9 mouse cellular contexts compared by ENCODE assay signal in the genomic region with DNA sequence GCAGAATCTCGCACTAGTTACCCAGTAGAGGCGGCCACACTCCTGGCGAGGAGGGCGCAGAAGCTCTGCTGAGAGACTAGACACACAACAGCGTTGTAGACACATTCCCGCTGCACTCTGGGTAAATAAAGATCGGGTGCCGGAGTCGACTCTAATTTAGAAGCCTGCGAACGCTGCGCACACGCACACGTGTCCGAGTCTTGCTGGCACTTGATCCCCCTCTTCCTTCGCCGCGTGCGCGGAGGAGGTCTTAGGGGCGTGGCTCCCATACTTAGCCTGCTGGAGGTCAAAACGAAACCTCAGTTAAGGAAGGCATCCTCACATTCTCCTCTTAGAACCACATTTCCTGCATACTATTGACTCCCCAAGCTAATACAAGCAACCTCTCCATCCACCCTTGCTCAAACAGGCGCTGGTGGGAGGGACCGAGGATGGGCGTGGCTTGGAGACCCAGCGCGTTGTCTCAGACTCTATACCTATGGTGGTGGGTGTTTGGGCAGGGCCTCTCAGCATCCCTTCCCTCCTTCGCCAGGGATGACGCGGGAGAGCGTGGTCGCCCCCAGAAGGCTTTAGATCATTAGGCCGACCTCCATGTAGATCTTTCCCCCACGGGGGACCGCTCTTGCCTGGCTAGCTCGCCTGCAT. TPM values are rescaled to one million over a fixed set of nuclear protein-coding genes. Genes with fewer than 3 reads are reported as not detected.
DNase-seq lines count a peak whose midpoint lies in the region; ATAC-seq lines count a peak whose summit lies in the region.
"Had no signal": no experiment of that assay in that cellular context is flagged by ENCODE, and none has a peak within 500 bp of the region (broad histone marks: within the 10 kb centered on the region; RNA-seq: fewer than 3 reads in every experiment).

No protein-coding gene starts in this region.

- 0 out of 2 replicates have a peak overlapping the region, but pooled peaks have one; percentile 13 for H3K27ac ChIP-seq in heart, embryonic 13.5 days (replicated peaks)
- peak overlapping the region; percentile 99 for H3K27ac ChIP-seq in liver, embryonic 12.5 days
- H3K27ac ChIP-seq in neural tube, embryonic 11.5 days (ENCODE audit: low read depth, low read length), result no peak overlapping the region

- under 1% methylated on average over 36 of the region's 36 CpGs for WGBS in heart, embryonic 13.5 days
- under 1% methylated on average over 36 of the region's 36 CpGs for WGBS in liver, embryonic 12.5 days (ENCODE audit: insufficient replicate concordance)
- WGBS in neural tube, embryonic 11.5 days, result under 1% methylated on average over 36 of the region's 36 CpGs

- no peaks in the 10 kb centered on the region for H3K9me3 ChIP-seq in heart, embryonic 13.5 days
- no peaks in the 10 kb centered on the region for H3K9me3 ChIP-seq in liver, embryonic 12.5 days (replicated peaks)
- H3K9me3 ChIP-seq in neural tube, embryonic 11.5 days (ENCODE audit: control insufficient read depth, low read length), result no peaks in the 10 kb centered on the region

- peak; percentile 5; the same call in 1 of the 2 replicates for ATAC-seq in erythroid progenitor cell, adult 5-6 weeks (replicated peaks; ENCODE audit: low FRiP score, poor library complexity, severe bottlenecking)
- ATAC-seq in heart, embryonic 13.5 days (ENCODE audit: extremely low read depth, insufficient number of reproducible peaks, low FRiP score, low TSS enrichment), result no peak
- no peak for ATAC-seq in liver, embryonic 12.5 days
- peak; percentile 40; the same call in 1 of the 2 replicates for ATAC-seq in neural tube, embryonic 11.5 days (ENCODE audit: insufficient read depth, low FRiP score, low TSS enrichment)

- H3K27me3 ChIP-seq in heart, embryonic 13.5 days (replicated peaks), result peaks cover 88% of the 10 kb centered on the region
- peaks cover 49% of the 10 kb centered on the region for H3K27me3 ChIP-seq in liver, embryonic 12.5 days (replicated peaks)
- peaks cover 75% of the 10 kb centered on the region for H3K27me3 ChIP-seq in neural tube, embryonic 11.5 days (ENCODE audit: control insufficient read depth, insufficient read depth, low read length)

- H3K4me2 ChIP-seq in heart, embryonic 13.5 days, result peak overlapping the region; percentile 98
- H3K4me2 ChIP-seq in liver, embryonic 12.5 days, result peak overlapping the region; percentile 99
- H3K4me2 ChIP-seq in neural tube, embryonic 11.5 days (ENCODE audit: low read depth), result peak overlapping the region; percentile 83

- H3K36me3 ChIP-seq in heart, embryonic 13.5 days, result no peaks in the 10 kb centered on the region
- H3K36me3 ChIP-seq in liver, embryonic 12.5 days, result peaks cover 15% of the 10 kb centered on the region
- no peaks in the 10 kb centered on the region for H3K36me3 ChIP-seq in neural tube, embryonic 11.5 days (ENCODE audit: control insufficient read depth, insufficient read depth, low read length)

- H3K9ac ChIP-seq in heart, embryonic 13.5 days, result peak overlapping the region; percentile 71
- peak overlapping the region; percentile 70 for H3K9ac ChIP-seq in liver, embryonic 12.5 days
- no peak overlapping the region for H3K9ac ChIP-seq in neural tube, embryonic 11.5 days (ENCODE audit: low read length)

- H3K4me1 ChIP-seq in heart, embryonic 13.5 days, result peaks cover 65% of the 10 kb centered on the region
- H3K4me1 ChIP-seq in liver, embryonic 12.5 days, result peaks cover 90% of the 10 kb centered on the region
- peaks cover 21% of the 10 kb centered on the region for H3K4me1 ChIP-seq in neural tube, embryonic 11.5 days (ENCODE audit: control insufficient read depth, insufficient read depth, low read length)

- H3K4me3 ChIP-seq in heart, embryonic 13.5 days, result peak overlapping the region; percentile 60
- H3K4me3 ChIP-seq in liver, embryonic 12.5 days, result peak overlapping the region; percentile 74
- peak overlapping the region; percentile 42 for H3K4me3 ChIP-seq in neural tube, embryonic 11.5 days (ENCODE audit: low read depth, low read length)

- DNase-seq in CD4-positive helper T cell, adult 2 months (ENCODE audit: low read depth, low spot score), result peak; percentile 87
- DNase-seq in adrenal gland, adult 2 months, result peak; percentile 80
- peak; percentile 73 for DNase-seq in kidney, postnatal 10 days
- DNase-seq in neural tube, embryonic 11.5 days (ENCODE audit: low spot score), result peak; percentile 60
- peak; percentile 71 for DNase-seq in testis, postnatal 14 days (ENCODE audit: low spot score)

RNA-seq across cellular contexts. Expression of a gene that starts 0.5 kb away (rescaled TPM):
- total RNA-seq in adrenal gland, adult 2 months (2021), result under 1 TPM; 0.17 to 0.31 TPM
- 0.41 and 0.48 TPM in 2 replicates for polyA plus RNA-seq in adrenal gland, adult 2 months (2012; rRNA removed)
- total RNA-seq in erythroid progenitor cell, adult 5-6 weeks (2015; ENCODE audit: low replicate concordance), result 1.3 and 1.4 TPM in 2 replicates
- total RNA-seq in erythroid progenitor cell, adult 5-6 weeks (2017; ENCODE audit: low replicate concordance), result 1.3 and 3.5 TPM in 2 replicates
- 0.04 and 0.05 TPM in 2 replicates for polyA plus RNA-seq in heart, embryonic 13.5 days (2015; fragmentation: Nextera tagmentation; extraction: Ambion mirVana)
- polyA plus RNA-seq in liver, embryonic 12.5 days (2016; fragmentation: Nextera tagmentation; extraction: Ambion mirVana), result 0.42 and 0.45 TPM in 2 replicates
- polyA plus RNA-seq in neural tube, embryonic 11.5 days (2014; fragmentation: Nextera tagmentation; extraction: Ambion mirVana), result 0.11 TPM in 1 of 2 replicates, not detected in the other

RNA-seq across cellular contexts. Expression of a gene that starts 2.2 kb away (rescaled TPM):
- total RNA-seq in adrenal gland, adult 2 months (2021), result 1 to 10 TPM; 1.1 to 5.1 TPM
- polyA plus RNA-seq in adrenal gland, adult 2 months (2012; rRNA removed), result 1.9 and 2.7 TPM in 2 replicates
- 164 and 214 TPM in 2 replicates for total RNA-seq in erythroid progenitor cell, adult 5-6 weeks (2015; ENCODE audit: low replicate concordance)
- total RNA-seq in erythroid progenitor cell, adult 5-6 weeks (2017; ENCODE audit: low replicate concordance), result 107 and 112 TPM in 2 replicates
- polyA plus RNA-seq in heart, embryonic 13.5 days (2015; fragmentation: Nextera tagmentation; extraction: Ambion mirVana), result 3.1 and 8.3 TPM in 2 replicates
- 231 and 238 TPM in 2 replicates for polyA plus RNA-seq in liver, embryonic 12.5 days (2016; fragmentation: Nextera tagmentation; extraction: Ambion mirVana)
- 4.2 and 5.8 TPM in 2 replicates for polyA plus RNA-seq in neural tube, embryonic 11.5 days (2014; fragmentation: Nextera tagmentation; extraction: Ambion mirVana)

RNA-seq across cellular contexts. Expression of a gene that starts 15.6 kb away (rescaled TPM):
- 10 to 100 TPM; 10.8 to 19.1 TPM for total RNA-seq in adrenal gland, adult 2 months (2021)
- polyA plus RNA-seq in adrenal gland, adult 2 months (2012; rRNA removed), result 7.5 and 8.3 TPM in 2 replicates
- 1.3 TPM in 1 of 2 replicates, not detected in the other for total RNA-seq in erythroid progenitor cell, adult 5-6 weeks (2015; ENCODE audit: low replicate concordance)
- total RNA-seq in erythroid progenitor cell, adult 5-6 weeks (2017; ENCODE audit: low replicate concordance), result 1.5 and 9.0 TPM in 2 replicates
- 11.6 and 11.9 TPM in 2 replicates for polyA plus RNA-seq in heart, embryonic 13.5 days (2015; fragmentation: Nextera tagmentation; extraction: Ambion mirVana)
- polyA plus RNA-seq in liver, embryonic 12.5 days (2016; fragmentation: Nextera tagmentation; extraction: Ambion mirVana), result 9.9 TPM in 2 replicates
- polyA plus RNA-seq in neural tube, embryonic 11.5 days (2014; fragmentation: Nextera tagmentation; extraction: Ambion mirVana), result 5.6 TPM in 2 replicates

RNA-seq across cellular contexts. Expression of a gene that starts 28.8 kb away (rescaled TPM):
- 100 to 1,000 TPM; 120 to 130 TPM for total RNA-seq in adrenal gland, adult 2 months (2021)
- polyA plus RNA-seq in adrenal gland, adult 2 months (2012; rRNA removed), result 245 and 270 TPM in 2 replicates
- total RNA-seq in erythroid progenitor cell, adult 5-6 weeks (2015; ENCODE audit: low replicate concordance), result 13.0 and 22.0 TPM in 2 replicates
- 13.3 and 18.0 TPM in 2 replicates for total RNA-seq in erythroid progenitor cell, adult 5-6 weeks (2017; ENCODE audit: low replicate concordance)
- polyA plus RNA-seq in heart, embryonic 13.5 days (2015; fragmentation: Nextera tagmentation; extraction: Ambion mirVana), result 124 and 139 TPM in 2 replicates
- 89.3 and 91.4 TPM in 2 replicates for polyA plus RNA-seq in liver, embryonic 12.5 days (2016; fragmentation: Nextera tagmentation; extraction: Ambion mirVana)
- polyA plus RNA-seq in neural tube, embryonic 11.5 days (2014; fragmentation: Nextera tagmentation; extraction: Ambion mirVana), result 131 and 135 TPM in 2 replicates

RNA-seq across cellular contexts. Expression of a gene that starts 35.5 kb away (rescaled TPM):
- total RNA-seq in adrenal gland, adult 2 months (2021), result not detected
- polyA plus RNA-seq in adrenal gland, adult 2 months (2012; rRNA removed), result not detected in 2 replicates
- total RNA-seq in erythroid progenitor cell, adult 5-6 weeks (2015; ENCODE audit: low replicate concordance), result 6.8 TPM in 1 of 2 replicates, not detected in the other
- not detected in 2 replicates for total RNA-seq in erythroid progenitor cell, adult 5-6 weeks (2017; ENCODE audit: low replicate concordance)
- 0.51 and 0.87 TPM in 2 replicates for polyA plus RNA-seq in heart, embryonic 13.5 days (2015; fragmentation: Nextera tagmentation; extraction: Ambion mirVana)
- polyA plus RNA-seq in liver, embryonic 12.5 days (2016; fragmentation: Nextera tagmentation; extraction: Ambion mirVana), result 0.62 TPM in 1 of 2 replicates, not detected in the other
- polyA plus RNA-seq in neural tube, embryonic 11.5 days (2014; fragmentation: Nextera tagmentation; extraction: Ambion mirVana), result 1.2 and 1.9 TPM in 2 replicates
- total RNA-seq: gastrocnemius, adult 8-10 months had no signal

Comparison
In these comparisons a context has a peak if more than half of its experiments do, and no peak if none do; other contexts are left out.
1. ATAC-seq: peak in erythroid progenitor cell, adult 5-6 weeks (single experiment) and neural tube, embryonic 11.5 days (single experiment); none in heart, embryonic 13.5 days (single experiment) and liver, embryonic 12.5 days (single experiment).
2. RNA of a gene that starts 2.2 kb away (polyA plus RNA-seq): 231 to 238 TPM in liver, embryonic 12.5 days; 4.2 to 5.8 TPM in neural tube, embryonic 11.5 days, 3.1 to 8.3 TPM in heart, embryonic 13.5 days and 1.9 to 2.7 TPM in adrenal gland, adult 2 months; every median in the first group is over 10 times any median in the second.
3. Peak in every context shown above with its lines, with median percentiles within 50 percentile points of each other: DNase-seq, H3K4me2 ChIP-seq and H3K4me3 ChIP-seq.